Mouse (Mus musculus) stomach, embryonic 15.5 days (tissue): ENCODE results near the gene Atrip. TPM values are rescaled to one million over a fixed set of nuclear protein-coding genes. Genes with fewer than 3 reads are reported as not detected.

Experiments used
- polyA plus RNA-seq: library from polyadenylated mRNA; unstranded; fragments of >200 nt; fragmentation: Nextera tagmentation; extraction: Ambion mirVana; gene quantifications from 2 replicates; pipeline ENCODE4 v1.2.1, GENCODE M21; 2015

The Atrip gene
- polyA plus RNA-seq, 1 experiment from 2014 or later, result 24.7 TPM

Other genes with a start within 250 kb of the Atrip start
- 0.94 and 1.2 TPM in 2 replicates for gene Celsr3, start 247.8 kb downstream of the Atrip start, polyA plus RNA-seq
- gene Slc26a6, start 220.8 kb downstream of the Atrip start, polyA plus RNA-seq, result 12.8 and 18.5 TPM in 2 replicates
- not detected in 2 replicates for gene Tmem89, start 159.5 kb downstream of the Atrip start, polyA plus RNA-seq
- gene Uqcrc1, start 137.5 kb downstream of the Atrip start, polyA plus RNA-seq, result 499 and 511 TPM in 2 replicates
- gene Col7a1, start 120.5 kb downstream of the Atrip start, polyA plus RNA-seq, result 5.9 and 6.6 TPM in 2 replicates
- gene Ucn2, start 88.1 kb downstream of the Atrip start, polyA plus RNA-seq, result 0.12 and 0.19 TPM in 2 replicates
- gene Pfkfb4, start 82.3 kb downstream of the Atrip start, polyA plus RNA-seq, result 9.6 and 10.2 TPM in 2 replicates
- 104 and 107 TPM in 2 replicates for gene Shisa5, start 35.6 kb downstream of the Atrip start, polyA plus RNA-seq
- gene Trex1, start 14.4 kb downstream of the Atrip start, polyA plus RNA-seq, result 12.7 and 14.4 TPM in 2 replicates
- gene Ccdc51, start 8.4 kb upstream of the Atrip start, polyA plus RNA-seq, result 14.7 and 16.3 TPM in 2 replicates
- 586 and 587 TPM in 2 replicates for gene Tma7, start 8.5 kb upstream of the Atrip start, polyA plus RNA-seq
- 12.8 and 13.3 TPM in 2 replicates for gene Plxnb1, start 21.3 kb upstream of the Atrip start, polyA plus RNA-seq
- gene Fbxw21, start 87.9 kb upstream of the Atrip start, polyA plus RNA-seq, result not detected in 2 replicates
- gene Fbxw13, start 121.9 kb upstream of the Atrip start, polyA plus RNA-seq, result 0.10 TPM in 1 of 2 replicates, not detected in the other
- not detected in 2 replicates for gene Fbxw20, start 160.6 kb upstream of the Atrip start, polyA plus RNA-seq
- gene Fbxw14, start 213.6 kb upstream of the Atrip start, polyA plus RNA-seq, result not detected in 2 replicates